Mouse (Mus musculus): ENCODE measurements at regions not wholly inside any gene's neighbourhood (a gene's known extent, or its start where the extent isn't known, plus 50 kb on each side); places are given as distances from the start of the nearest gene placed in this dataset.

- no peak for DNase-seq (ENCODE audit: low read depth, low spot score)
These were observed 253.3 kb upstream of the Sulf2 start for GRCm38 (mm10) chr2:166408806-166409205.

- DNase-seq (ENCODE audit: low read depth, low spot score): no peak
These were observed 252.5 kb upstream of the Sulf2 start for GRCm38 (mm10) chr2:166408009-166408408.

DNA sequence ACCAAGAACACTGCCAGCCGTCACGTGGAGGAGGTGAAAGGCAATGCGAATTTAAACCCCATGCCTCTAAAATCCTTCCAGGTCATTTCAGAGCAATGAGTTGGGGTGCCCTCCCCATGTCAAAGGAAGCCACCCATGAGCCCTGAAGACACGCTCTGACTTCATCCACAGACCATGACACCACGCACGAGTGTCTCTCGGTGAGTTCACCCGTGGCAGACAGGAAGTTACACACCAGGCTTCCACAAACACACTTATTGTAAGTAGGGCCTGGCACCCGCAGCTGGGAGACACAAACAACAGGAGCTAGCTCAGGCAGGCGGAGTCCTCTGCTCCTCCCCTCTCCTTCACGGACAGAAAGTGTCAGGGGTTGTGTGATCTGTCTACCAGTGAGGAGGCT is 251.4 kb upstream of the Sulf2 start:
- DNase-seq (ENCODE audit: low read depth, low spot score): no peak

DNA sequence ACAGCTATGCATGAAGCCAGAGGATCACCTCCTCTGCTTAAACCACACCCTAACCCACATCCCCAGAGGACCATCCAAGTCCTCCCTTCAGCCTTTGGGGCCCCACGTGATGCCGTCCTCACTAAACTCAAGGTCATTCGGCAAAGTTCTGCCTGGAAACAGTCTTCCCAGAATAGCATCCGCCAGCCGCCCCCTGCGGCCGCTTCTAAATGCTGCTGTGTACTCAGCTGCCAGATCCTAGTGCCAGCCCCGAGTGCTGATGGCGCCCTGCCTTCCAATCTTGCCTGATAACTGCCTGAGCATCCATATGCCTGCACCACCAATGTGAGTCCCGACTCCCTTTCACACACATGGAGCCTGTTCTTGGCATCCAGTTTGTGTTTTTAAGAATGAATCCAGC is 247.9 kb upstream of the Sulf2 start:
- peak; percentile 83 for DNase-seq (ENCODE audit: low read depth, low spot score)

- DNase-seq (ENCODE audit: low read depth, low spot score): no peak
These were observed 246.4 kb upstream of the Sulf2 start for GRCm38 (mm10) chr2:166401860-166402259.

DNA sequence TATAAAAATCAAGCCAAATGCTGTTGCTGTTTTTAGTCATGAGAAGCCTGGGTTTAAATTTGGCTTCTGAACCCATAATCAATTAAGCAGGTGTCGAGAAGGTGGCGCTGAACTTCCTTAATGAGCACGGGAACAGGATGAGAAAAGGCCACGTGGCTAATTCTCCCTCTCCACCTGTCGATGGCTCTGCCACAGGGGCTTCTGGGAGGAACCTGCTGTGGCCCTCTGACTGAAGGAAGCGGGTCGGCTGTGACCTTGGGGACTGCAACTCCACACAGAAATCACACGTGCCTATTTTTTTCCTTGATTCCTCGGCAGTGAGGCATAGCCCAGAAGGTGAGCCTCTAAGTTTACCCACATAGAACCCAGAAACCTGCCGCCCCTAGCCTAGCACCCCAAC is 244.8 kb upstream of the Sulf2 start:
- DNase-seq (ENCODE audit: low read depth, low spot score): no peak

DNA sequence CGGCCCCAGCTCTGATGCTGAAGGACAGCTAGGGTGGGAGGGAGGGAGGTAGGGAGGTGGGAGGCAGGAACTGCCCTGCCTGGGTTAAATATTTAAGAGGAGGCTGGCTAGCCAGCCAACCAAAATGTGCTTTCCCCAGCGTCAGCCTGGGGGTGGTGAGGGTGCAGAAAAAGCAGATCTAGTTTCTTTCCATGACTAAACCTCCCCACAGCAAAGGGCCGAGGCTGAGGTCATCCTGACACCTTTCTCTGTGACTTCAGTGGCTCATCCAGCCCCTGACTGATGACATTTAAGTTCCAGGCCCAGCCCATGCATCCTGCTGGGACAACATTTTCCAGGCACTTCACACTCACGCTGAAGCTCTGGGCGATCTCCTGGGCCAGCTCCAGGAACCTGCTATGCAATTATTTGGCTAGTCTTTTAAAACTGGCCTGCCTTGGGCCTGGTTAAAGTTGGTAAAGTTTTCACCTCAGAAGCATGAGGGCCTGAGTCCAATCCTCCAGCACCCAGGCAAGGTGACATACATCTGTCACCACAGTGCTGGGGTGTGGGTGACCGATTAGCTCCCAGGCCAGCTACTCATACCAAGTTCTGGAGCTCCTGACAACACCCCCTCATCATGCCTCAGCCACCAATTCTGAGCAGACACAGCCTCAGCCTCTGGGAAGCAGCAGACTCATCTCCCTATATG is 243.8 kb upstream of the Sulf2 start:
- peak; percentile 30 for DNase-seq (ENCODE audit: low read depth, low spot score)

- DNase-seq (ENCODE audit: low read depth, low spot score): no peak
These were observed 243.3 kb upstream of the Sulf2 start for GRCm38 (mm10) chr2:166398774-166399139.

GRCm38 (mm10) chr2:166398156-166398555 is 242.7 kb upstream of the Sulf2 start:
- DNase-seq (ENCODE audit: low read depth, low spot score): no peak

- DNase-seq (ENCODE audit: low read depth, low spot score): no peak
These were observed 239.2 kb upstream of the Sulf2 start for GRCm38 (mm10) chr2:166394666-166395065.

GRCm38 (mm10) chr2:166391176-166391575 is 235.7 kb upstream of the Sulf2 start:
- DNase-seq (ENCODE audit: low read depth, low spot score): no peak

DNA sequence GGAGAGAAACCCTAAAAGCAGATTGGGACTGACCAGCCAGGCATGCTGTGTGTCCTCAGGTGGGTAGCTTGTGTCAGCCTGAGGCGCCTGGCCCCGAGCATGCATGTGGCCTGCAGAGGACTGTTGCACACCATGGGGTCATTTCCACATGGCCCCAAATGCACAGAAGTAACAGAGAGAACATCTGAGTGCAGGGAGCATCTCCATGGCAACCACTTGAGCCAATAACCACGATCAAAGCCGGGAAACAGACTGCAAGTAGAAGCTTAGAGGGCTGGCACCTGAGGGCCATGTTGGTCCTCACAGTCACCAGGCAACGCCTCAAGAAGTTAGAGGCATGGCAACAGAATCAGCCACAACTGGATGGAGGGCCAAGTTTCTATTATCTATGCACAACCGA is 232.6 kb upstream of the Sulf2 start:
- DNase-seq (ENCODE audit: low read depth, low spot score): peak; percentile 43

DNA sequence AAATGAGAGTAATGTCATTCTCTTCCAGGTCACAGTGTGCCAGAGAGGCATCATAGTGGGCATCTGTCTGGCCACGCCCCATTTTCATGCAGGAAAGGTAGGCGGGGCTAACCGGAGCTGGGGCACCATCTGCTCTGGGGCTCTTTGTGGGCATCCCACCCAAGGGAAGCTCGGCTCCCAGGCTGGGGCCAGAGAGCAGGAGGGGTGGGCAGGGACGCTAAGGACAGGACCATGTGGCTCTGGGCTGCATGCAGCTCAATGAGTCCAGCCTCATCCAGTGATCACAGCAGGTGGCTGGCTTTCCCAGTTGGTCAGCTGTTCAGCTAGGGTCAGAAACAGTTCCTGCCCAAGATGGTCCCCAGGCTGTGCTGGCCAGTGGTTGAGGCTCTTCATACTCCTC is 231.4 kb upstream of the Sulf2 start:
- no peak for DNase-seq (ENCODE audit: low read depth, low spot score)

DNA sequence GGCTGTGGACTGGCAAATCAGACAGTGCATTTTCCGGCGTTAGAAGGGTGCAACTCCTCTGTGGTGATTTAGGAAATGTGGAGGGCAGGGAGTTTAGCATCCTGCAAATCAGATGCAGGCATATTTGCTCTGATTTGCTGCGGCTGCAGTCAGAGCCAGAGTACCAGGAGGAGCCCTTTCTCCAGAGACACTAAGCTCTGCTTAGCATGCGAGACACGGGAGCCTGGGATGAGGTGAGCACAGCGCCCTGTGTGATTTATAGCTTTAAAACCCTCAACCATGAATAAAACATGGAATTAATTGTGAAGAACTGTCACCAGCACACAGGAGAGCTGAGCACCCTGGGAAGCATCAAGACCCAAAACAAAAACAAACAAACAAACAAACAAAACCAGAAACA is 229.1 kb upstream of the Sulf2 start:
- no peak for DNase-seq (ENCODE audit: low read depth, low spot score)

DNA sequence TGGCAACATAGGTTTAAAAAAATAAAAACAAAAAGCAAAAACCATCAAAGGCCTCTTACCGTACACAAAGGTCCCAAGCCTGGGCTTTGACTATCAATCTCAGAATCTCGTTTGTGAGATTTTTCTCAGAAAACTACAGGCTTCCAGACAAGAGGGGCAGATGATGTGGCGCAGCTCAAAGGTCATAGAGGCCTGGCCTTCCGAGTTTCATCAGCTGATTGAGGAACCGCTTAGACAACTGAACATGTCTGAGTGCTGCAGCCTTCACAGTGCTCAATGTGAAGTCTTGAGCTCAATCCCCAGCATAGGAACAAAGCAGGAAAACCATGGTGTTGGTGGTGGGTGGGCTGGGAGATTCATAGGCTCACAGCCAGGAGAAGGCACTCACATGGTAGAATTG is 227.9 kb upstream of the Sulf2 start:
- DNase-seq (ENCODE audit: low read depth, low spot score): no peak

DNA sequence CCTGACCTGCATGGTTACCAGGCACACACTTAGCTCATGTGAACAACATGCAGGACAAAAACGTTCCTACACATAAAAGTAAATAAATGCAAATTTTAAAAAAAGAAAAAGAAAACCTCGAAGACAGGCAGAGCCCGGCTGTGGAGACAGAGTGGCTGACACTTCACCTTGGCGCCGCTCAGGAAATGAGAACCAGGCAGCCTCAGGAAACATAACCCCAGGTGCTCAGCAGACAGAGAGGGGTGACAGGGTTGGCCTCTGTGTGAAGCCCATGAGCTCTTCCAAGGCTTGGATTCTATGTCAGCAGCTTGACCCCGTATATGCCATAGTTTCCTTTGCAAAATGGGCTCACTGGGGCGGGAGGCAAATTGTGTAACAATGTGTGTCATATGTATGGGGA is 226.7 kb upstream of the Sulf2 start:
- DNase-seq (ENCODE audit: low read depth, low spot score): no peak

- no peak for DNase-seq (ENCODE audit: low read depth, low spot score)
These were observed 225.4 kb upstream of the Sulf2 start for GRCm38 (mm10) chr2:166380854-166381253.

- no peak for DNase-seq (ENCODE audit: low read depth, low spot score)
These were observed 222.9 kb upstream of the Sulf2 start for GRCm38 (mm10) chr2:166378325-166378724.

- DNase-seq (ENCODE audit: low read depth, low spot score): no peak
These were observed 221.9 kb upstream of the Sulf2 start for GRCm38 (mm10) chr2:166377329-166377728.

DNA sequence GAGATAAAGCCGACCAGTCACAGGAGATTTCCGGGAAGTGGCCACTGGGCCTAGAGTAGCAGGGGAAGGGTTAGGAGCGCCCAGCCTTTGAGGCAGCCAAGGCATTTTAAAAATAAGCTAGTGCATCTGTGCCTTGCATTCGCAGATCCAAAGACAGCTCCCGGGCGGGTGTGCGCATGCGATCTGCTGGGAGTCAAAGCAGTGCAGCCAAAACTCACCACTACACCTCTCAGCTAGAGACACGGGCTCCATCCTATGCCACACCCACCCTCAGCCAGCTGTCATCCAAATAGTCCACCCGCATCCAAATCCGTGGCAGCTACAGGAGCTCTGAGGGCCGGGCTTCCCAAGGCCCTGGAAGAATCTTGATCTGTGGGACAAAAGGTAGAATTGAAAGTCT is 220.2 kb upstream of the Sulf2 start:
- DNase-seq (ENCODE audit: low read depth, low spot score): no peak

DNA sequence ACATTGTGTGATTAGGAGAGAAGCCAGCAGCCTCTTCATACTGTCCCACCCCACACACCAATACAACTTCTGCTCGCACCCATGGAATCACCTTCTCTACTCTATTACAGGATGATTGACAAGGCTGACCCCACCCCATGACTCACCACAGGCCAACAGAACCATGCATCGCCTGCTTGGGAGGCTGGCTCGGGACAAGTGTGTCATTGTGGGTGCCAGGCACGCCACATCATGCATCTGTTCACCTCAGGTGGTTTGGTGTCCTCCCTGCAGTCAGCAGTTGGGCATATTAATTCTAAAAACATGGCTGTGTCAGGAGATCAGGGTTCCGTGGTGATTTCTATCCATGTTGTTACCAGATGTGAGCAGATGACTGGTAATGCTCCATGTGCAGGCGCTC is 215.3 kb upstream of the Sulf2 start:
- no peak for DNase-seq (ENCODE audit: low read depth, low spot score)

GRCm38 (mm10) chr2:166361645-166362044 is 206.2 kb upstream of the Sulf2 start:
- DNase-seq (ENCODE audit: low read depth, low spot score): no peak

- no peak for DNase-seq (ENCODE audit: low read depth, low spot score)
These were observed 205.3 kb upstream of the Sulf2 start for GRCm38 (mm10) chr2:166360786-166361185.

DNA sequence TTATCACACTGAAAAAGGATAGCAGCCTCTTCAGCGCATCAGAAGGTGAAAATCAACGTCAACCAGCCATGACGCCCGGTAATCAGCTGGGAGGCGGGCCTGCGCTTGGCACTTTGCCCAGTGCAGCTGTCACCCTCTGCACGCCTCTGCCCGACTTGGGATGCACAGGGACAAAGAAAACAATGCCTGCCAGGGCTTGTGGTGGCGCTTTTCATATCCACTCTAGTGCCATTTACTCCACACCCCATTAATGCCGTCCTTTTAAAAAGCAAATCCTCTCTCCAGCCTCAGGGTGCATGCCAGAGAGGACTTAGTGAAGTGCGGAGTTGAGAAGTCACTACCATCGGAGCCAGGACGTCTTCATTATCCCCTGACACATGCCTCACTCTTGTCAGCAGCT is 204.5 kb upstream of the Sulf2 start:
- no peak for DNase-seq (ENCODE audit: low read depth, low spot score)

Measured in R1 (cell line).